Mouse (Mus musculus) heart, embryonic 10.5 days (tissue): ENCODE data around the gene Tlx2. TPM values are rescaled to one million over a fixed set of nuclear protein-coding genes. Genes with fewer than 3 reads are reported as not detected.

Source experiments
- DNase-seq: peaks from one replicate; pipeline ENCODE4 v3.0.0-alpha.2; 2017; ENCODE audit warnings: low spot score
- H3K27ac ChIP-seq: fragments of 300-500 bp; sonication (generic); 2 replicates; pipeline ENCODE4 v1.5.1; 2016; ENCODE audit warnings: mild to moderate bottlenecking
- H3K27me3 ChIP-seq: fragments of 300-500 bp; sonication (generic); 2 replicates; pipeline ENCODE4 v1.6.1; 2016; ENCODE audit warnings: mild to moderate bottlenecking; ENCODE audit not compliant: poor library complexity, insufficient read depth, severe bottlenecking
- H3K36me3 ChIP-seq: fragments of 300-500 bp; sonication (generic); 2 replicates; pipeline ENCODE4 v1.6.1; 2016; ENCODE audit warnings: mild to moderate bottlenecking, moderate library complexity
- H3K4me1 ChIP-seq: fragments of 300-500 bp; sonication (generic); 2 replicates; pipeline ENCODE4 v1.6.1; 2016; ENCODE audit warnings: mild to moderate bottlenecking
- H3K4me3 ChIP-seq: fragments of 300-500 bp; sonication (generic); 2 replicates; pipeline ENCODE4 v1.5.1; 2016; ENCODE audit warnings: mild to moderate bottlenecking, moderate library complexity
- H3K9me3 ChIP-seq: fragments of 300-500 bp; sonication (generic); 2 replicates; pipeline ENCODE4 v1.6.1; 2016; ENCODE audit warnings: mild to moderate bottlenecking, moderate library complexity
- WGBS: fragments of 180-500 bp; shearing (Covaris S2); methylation state at CpG from one replicate; pipeline ENCODE4 v1.1.7; 2016; 5-methylcytosine and 5-hydroxymethylcytosine counted together
- polyA plus RNA-seq: library from polyadenylated mRNA; unstranded; fragments of >200 nt; fragmentation: Nextera tagmentation; extraction: Ambion mirVana; gene quantifications from 2 replicates; pipeline ENCODE4 v1.2.1, GENCODE M21; 2016

Tlx2 gene
- polyA plus RNA-seq, 1 experiment from 2014 or later, result 0.63 TPM

DNA sequence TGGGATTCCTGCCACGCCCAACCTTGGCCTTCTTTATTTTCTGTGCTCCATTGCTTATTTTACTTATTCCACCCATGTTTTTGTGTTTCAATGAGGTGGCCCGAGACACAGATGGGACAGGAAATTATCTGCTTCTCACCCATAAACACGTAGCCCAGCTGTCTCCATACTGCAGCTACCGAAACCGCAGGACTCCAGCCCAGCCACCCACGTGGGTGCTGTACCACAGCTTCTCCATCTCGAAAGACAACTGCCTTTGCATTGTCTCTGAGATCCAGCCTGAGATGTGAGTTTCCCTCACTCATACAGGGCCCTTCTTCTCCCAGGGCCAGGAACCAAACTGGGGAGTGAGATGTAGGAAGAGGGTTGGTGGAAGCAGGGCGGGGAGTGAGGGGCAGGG is 4.1 kb downstream of the Tlx2 start:
- Histone ChIP-seq H3K27ac (no peak overlapping the region), H3K9me3 (no peaks in the 10 kb centered on the region), H3K4me3 (no peak overlapping the region), H3K36me3 (no peaks in the 10 kb centered on the region), H3K27me3 (peaks cover 100% of the 10 kb centered on the region), H3K4me1 (peaks cover 23% of the 10 kb centered on the region)
- WGBS, result 38% methylated on average over 8 of the region's 8 CpGs
- no peak for DNase-seq

DNA sequence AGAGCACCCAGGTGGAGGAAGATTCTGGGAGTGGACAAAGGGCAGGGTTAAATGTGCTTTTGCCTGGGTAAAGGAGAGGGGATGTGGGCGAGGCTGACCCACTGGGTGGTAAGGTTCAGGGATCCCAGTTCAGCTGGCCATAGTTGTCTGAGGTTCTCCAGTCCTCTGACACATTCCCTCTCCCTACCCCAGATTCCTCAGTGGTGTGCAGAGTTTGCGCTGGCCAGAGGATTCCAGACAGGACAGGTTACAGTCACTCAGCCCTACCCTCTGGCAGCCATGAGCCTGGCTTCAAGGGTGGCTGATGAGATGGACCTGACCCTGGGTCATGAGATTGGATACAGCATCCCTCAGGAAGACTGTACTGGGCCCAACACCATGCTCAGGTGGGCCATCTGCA is 11.4 kb downstream of the Tlx2 start:
- H3K27me3 ChIP-seq, result peaks cover 49% of the 10 kb centered on the region
- H3K4me3 ChIP-seq, result no peak overlapping the region
- DNase-seq, result no peak
- peaks cover 15% of the 10 kb centered on the region for H3K4me1 ChIP-seq
- H3K27ac ChIP-seq, result no peak overlapping the region
- H3K9me3 ChIP-seq, result no peaks in the 10 kb centered on the region
- H3K36me3 ChIP-seq, result peaks cover 24% of the 10 kb centered on the region
- 85% methylated on average over 2 of the region's 2 CpGs for WGBS

- Histone ChIP-seq H3K4me3 (no peak within 1 kb of the TSS), H3K36me3 (peaks cover 24% of the 10 kb centered on the region), H3K27me3 (peaks cover 39% of the 10 kb centered on the region), H3K27ac (no peak within 1 kb of the TSS), H3K9me3 (no peaks in the 10 kb centered on the region), H3K4me1 (peaks cover 24% of the 10 kb centered on the region)
- WGBS, result 55% methylated on average over 3 of the region's 3 CpGs
- DNase-seq, result no peak
Observed at GRCm38 (mm10) chr6:83057790-83058189, 12.3 kb downstream of the Tlx2 start, which contains the start of gene Dqx1. Gene Dqx1, plus strand, starts transcription at chr6:83057844.

DNA sequence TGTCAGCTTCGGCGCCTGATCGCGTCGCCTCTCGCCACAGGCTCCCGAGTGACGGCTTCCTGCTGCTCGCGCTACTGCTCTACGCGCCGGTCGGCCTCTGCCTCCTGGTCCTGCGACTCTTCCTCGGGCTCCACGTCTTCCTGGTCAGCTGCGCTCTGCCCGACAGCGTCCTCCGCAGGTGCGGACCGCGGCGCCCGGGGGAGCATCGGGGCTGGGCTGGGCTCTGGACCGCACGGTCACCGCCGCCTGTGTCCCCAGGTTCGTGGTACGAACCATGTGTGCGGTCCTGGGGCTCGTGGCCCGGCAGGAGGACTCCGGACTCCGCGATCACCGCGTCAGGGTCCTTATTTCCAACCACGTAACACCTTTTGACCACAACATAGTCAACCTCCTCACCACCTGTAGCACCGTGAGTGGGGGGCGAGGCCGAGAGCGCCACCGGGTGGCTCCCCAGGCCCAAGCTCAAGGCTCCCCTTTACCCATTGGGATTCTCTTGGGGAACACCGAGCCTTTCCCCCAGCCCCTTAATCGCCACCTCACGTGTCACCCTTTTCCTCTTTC is 15.1 kb downstream of the Tlx2 start, which contains the start of gene Htra2:
Htra2 (minus strand) TSS at position 403 of the 561 bp plus-strand sequence.
- peak within 1 kb of the TSS; percentile 97 for H3K4me3 ChIP-seq
- peaks cover 42% of the 10 kb centered on the region for H3K36me3 ChIP-seq
- WGBS, result under 1% methylated on average over 50 of the region's 50 CpGs
- peak within 1 kb of the TSS; percentile 93 for H3K27ac ChIP-seq
- peaks cover 29% of the 10 kb centered on the region for H3K4me1 ChIP-seq
- no peaks in the 10 kb centered on the region for H3K9me3 ChIP-seq
- no peak for DNase-seq
- peaks cover 14% of the 10 kb centered on the region; the same call in 1 of the 2 replicates for H3K27me3 ChIP-seq

DNA sequence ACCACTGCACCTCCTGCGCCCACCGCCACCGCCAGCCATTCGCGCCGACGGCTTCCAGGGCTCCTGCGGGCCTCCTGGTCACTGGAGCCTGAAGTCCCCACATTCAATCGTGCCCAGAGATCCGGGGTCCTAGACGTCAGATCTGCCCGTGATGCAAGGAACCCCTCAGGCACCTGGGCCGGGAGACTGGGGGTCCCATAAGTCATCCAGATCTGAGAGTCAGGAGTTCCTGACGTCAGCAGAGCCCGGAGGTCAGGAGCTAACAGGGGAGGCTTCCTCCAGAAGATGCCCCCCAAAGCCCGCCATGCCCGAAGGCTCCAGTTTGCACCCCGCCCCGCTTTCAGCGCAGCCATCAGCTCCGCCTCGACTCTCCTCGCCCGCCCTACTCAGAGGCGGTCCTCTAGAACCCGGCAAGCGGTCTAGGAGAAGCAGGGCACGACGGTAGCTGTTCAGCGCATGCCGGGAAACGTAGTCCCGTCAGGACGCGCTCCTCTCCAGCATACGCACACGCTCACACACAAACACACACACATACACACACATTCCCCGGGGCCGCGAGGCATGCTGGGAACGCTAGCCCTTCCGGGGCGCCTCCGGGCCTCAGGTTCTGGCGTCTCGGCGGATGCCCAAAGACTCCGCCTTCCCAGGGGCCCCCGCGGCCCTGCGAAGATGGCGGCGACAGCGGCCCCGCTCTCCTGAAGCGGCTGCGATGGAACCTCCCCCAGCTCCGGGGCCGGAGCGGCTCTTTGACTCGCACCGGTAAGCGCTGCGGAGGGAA is 15.8 kb downstream of the Tlx2 start, which contains the start of gene Aup1:
Aup1 (plus strand) TSS at position 448 of the 778 bp plus-strand sequence.
- Histone ChIP-seq H3K36me3 (peaks cover 42% of the 10 kb centered on the region), H3K4me3 (peak within 1 kb of the TSS; percentile 97), H3K9me3 (no peaks in the 10 kb centered on the region), H3K4me1 (peaks cover 29% of the 10 kb centered on the region), H3K27me3 (peaks cover 16% of the 10 kb centered on the region), H3K27ac (peak within 1 kb of the TSS; percentile 93)
- under 1% methylated on average over 64 of the region's 64 CpGs for WGBS
- peak; percentile 99 for DNase-seq

GRCm38 (mm10) chr6:83053136-83053960 is 16.7 kb downstream of the Tlx2 start:
- peak; percentile 86 for DNase-seq
- Histone ChIP-seq H3K27ac (peak overlapping the region; percentile 93), H3K36me3 (peaks cover 42% of the 10 kb centered on the region), H3K9me3 (no peaks in the 10 kb centered on the region), H3K4me3 (peak overlapping the region; percentile 97), H3K4me1 (peaks cover 29% of the 10 kb centered on the region), H3K27me3 (peaks cover 19% of the 10 kb centered on the region)
- 2% methylated on average over 26 of the region's 26 CpGs for WGBS

DNA sequence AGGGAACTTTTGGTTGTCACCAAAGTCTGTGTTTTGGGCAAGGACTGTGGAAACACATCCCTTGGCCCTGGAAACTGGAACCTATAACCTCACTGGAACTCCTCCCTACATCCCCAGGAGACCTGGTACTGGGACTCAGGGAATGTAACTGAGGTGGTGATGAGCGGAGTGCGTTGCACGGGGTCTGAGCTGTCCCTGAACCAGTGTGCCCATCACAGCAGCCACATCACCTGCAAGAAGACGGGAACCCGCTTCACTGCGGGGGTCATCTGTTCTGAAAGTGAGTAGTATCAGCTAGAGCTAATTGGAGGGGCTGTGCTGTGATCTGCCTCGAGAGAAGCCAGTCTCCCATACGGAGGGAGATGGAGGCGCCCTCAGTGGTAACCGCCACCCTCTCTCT is 20.7 kb downstream of the Tlx2 start:
- Histone ChIP-seq H3K27ac (peak overlapping the region; percentile 17; the same call in 1 of the 2 replicates), H3K36me3 (peaks cover 18% of the 10 kb centered on the region), H3K9me3 (no peaks in the 10 kb centered on the region), H3K27me3 (peaks cover 18% of the 10 kb centered on the region), H3K4me1 (peaks cover 27% of the 10 kb centered on the region), H3K4me3 (no peak overlapping the region)
- WGBS, result 68% methylated on average over 10 of the region's 10 CpGs
- no peak for DNase-seq

DNA sequence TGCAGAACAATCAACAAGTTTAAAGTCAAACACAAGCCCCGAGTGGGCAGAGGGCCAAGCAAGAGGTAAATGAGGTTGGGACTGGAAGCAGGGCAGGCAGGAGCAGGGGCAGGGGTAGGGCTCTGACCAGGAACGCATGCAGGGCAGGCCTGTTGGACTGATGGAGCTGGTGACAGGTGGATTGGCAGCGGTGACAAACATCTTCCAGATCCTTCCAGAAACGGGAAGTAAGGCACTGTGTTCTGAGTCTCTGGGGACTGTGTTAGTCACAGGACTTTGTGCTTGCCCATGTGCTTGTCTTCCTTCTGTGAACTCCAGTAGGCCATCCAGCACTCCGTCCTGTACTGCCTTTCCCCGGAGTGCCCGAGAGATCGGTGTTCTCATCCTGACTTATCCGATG is 25.4 kb downstream of the Tlx2 start:
- H3K4me3 ChIP-seq, result no peak overlapping the region
- peaks cover 22% of the 10 kb centered on the region for H3K4me1 ChIP-seq
- H3K36me3 ChIP-seq, result no peaks in the 10 kb centered on the region
- peak overlapping the region; percentile 37 for H3K27ac ChIP-seq
- DNase-seq, result peak; percentile 93
- H3K9me3 ChIP-seq, result no peaks in the 10 kb centered on the region
- H3K27me3 ChIP-seq, result peaks cover 35% of the 10 kb centered on the region
- 26% methylated on average over 9 of the region's 9 CpGs for WGBS

DNA sequence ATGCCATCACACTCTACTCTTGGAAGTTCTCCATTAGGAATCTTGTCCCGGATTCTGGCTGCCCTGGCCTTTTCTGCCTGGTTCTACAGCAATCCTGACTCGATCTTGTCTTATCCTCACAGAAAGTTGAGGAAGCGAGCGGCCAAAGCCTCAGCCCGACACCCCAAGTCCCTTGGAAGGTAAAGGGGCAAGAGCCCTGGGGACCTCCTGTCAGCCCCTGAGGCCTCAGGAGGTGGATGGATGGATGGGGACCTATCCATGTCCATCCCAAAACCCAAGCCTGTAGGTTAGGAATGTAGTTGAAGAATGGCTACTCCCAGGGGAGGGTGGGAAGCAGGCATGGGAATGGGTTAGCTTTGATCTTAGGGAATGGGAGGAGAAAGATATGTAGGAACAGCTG is 26.1 kb downstream of the Tlx2 start:
- peaks cover 30% of the 10 kb centered on the region for H3K27me3 ChIP-seq
- no peak overlapping the region for H3K4me3 ChIP-seq
- no peak for DNase-seq
- H3K36me3 ChIP-seq, result no peaks in the 10 kb centered on the region
- H3K9me3 ChIP-seq, result no peaks in the 10 kb centered on the region
- peak overlapping the region; percentile 37 for H3K27ac ChIP-seq
- WGBS, result 77% methylated on average over 5 of the region's 5 CpGs
- peaks cover 22% of the 10 kb centered on the region for H3K4me1 ChIP-seq

DNA sequence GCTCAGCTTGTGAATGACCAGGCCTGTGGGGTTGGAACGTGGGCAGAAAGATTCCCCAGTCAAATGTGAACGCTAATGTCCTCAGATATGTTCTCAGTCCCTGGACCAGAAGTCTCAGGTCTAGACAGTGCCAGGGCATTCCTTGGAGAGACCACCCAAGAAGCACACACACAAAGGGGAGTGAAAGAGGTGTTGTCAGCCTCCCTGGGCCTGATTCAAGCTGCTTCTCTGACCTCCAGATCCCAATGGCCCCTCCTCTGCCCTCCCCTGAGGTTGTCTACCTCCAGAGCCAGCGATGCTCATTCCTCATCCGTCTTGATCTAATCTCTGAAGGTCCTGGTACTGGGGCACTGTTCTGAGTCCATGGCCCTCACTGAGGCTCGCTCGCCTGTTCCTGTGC is 26.5 kb downstream of the Tlx2 start:
- H3K36me3 ChIP-seq, result no peaks in the 10 kb centered on the region
- no peaks in the 10 kb centered on the region for H3K9me3 ChIP-seq
- H3K4me1 ChIP-seq, result peaks cover 26% of the 10 kb centered on the region
- 63% methylated on average over 6 of the region's 6 CpGs for WGBS
- no peak overlapping the region for H3K4me3 ChIP-seq
- H3K27ac ChIP-seq, result peak overlapping the region; percentile 37; the same call in 1 of the 2 replicates
- no peak for DNase-seq
- peaks cover 26% of the 10 kb centered on the region; the same call in 1 of the 2 replicates for H3K27me3 ChIP-seq

GRCm38 (mm10) chr6:83040601-83041000 is 29.5 kb downstream of the Tlx2 start:
- Histone ChIP-seq H3K27me3 (peaks cover 50% of the 10 kb centered on the region), H3K27ac (no peak overlapping the region), H3K36me3 (no peaks in the 10 kb centered on the region), H3K4me1 (peaks cover 29% of the 10 kb centered on the region), H3K4me3 (no peak overlapping the region), H3K9me3 (no peaks in the 10 kb centered on the region)
- WGBS, result 75% methylated on average over 5 of the region's 5 CpGs
- no peak for DNase-seq

GRCm38 (mm10) chr6:83038496-83039012 is 31.5 kb downstream of the Tlx2 start:
- WGBS, result 10% methylated on average over 24 of the region's 24 CpGs
- peak overlapping the region; percentile 51 for H3K4me3 ChIP-seq
- DNase-seq, result peak; percentile 94
- peaks cover 63% of the 10 kb centered on the region for H3K27me3 ChIP-seq
- H3K36me3 ChIP-seq, result no peaks in the 10 kb centered on the region
- peaks cover 33% of the 10 kb centered on the region for H3K4me1 ChIP-seq
- peak overlapping the region; percentile 74 for H3K27ac ChIP-seq
- no peaks in the 10 kb centered on the region for H3K9me3 ChIP-seq
